Mouse (Mus musculus): Measurements from ENCODE around the gene Lemd2.

DNA sequence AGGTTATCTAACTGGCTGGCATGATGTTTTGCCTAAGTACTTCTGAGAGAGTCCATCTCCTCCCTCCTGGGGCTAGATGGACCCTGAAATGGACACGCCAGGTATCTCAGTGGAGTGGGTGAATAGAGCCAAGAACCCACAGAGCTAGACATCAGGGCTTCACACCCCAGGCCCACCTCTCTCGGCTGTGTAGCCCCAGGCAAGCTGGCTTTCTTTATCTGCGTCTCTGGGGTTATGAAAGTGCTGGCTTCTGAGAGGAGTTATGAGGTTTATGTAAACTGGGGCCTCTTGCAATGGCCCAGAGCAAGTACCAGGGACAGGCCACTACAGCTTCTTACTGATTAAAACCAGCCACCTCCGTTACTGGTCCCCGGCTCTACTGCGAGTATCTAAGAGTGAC, 49.4 kb downstream of the Lemd2 start:
- TF ChIP-seq POLR2A (IDR thresholded peaks at IDR 0.05; ENCODE audit: extremely low read depth, insufficient read depth, low read length) (no peak), CTCF (IDR thresholded peaks at IDR 0.05; ENCODE audit: extremely low read depth, insufficient read depth, low read length) (no peak)

All from cortical plate, adult 2 months (tissue).